Mouse (Mus musculus): Measurements from ENCODE around the gene Tnfrsf13b. TPM values are rescaled to one million over a fixed set of nuclear protein-coding genes. Genes with fewer than 3 reads are reported as not detected.
"Not testable (repeated sequence)": the region's sequence is repeated elsewhere in the genome, so short reads cannot be mapped to it uniquely, and the experiment has no call there.

Tnfrsf13b gene
- total RNA-seq, 2 experiments from 2014 or later: 2.1 to 2.5 TPM

DNA sequence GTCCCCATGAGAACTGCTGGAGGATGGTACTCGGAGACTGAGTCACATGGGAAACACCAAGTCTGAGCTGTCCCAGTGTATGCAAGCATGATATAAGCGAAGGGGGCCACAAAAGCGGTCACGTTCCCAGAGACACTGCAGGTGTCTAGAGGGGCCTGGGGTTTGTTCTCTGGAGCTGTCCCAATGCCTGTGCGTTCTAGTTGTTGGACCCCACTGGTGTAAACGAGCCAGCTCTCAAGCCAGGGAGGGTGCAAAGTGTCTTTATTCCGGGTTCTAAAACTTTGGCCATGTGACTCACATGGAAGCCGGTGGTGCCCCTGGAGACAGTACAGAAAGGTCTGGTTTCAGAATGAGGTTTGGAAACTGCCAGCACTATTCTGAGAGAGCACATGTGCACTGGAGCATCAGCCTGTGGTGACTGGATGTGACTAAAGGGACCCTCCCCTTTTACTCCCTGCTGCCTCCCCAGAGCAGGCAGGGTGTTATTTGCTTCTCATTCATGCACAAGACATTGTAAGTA lies 3.7 kb upstream of the Tnfrsf13b start:
- DNase-seq (ENCODE audit: extremely low spot score in 1 of 2, low spot score in 2 of 2): no peak
- intact Hi-C loops (cut with DNase I): no loop called here

DNA sequence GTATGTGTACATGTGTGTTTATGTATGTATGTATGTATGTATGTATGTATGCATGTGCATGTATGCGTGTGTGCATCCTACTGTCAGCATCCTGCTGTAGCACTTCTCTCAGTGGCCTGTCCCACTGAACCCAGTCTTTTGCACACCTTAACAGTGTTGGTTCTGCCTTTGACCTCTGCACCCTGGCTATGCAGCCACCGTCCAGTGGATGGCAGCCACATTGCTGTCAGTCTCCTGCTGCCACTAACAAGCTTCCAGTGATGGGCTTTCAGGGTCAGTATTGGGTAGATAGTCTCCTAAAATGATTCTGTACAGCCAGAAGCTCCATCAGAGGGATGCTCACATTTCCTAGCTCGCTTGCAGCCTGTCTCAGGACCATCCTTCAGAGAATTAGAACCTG lies 2.7 kb upstream of the Tnfrsf13b start:
- DNase-seq (ENCODE audit: extremely low spot score in 1 of 2, low spot score in 2 of 2): no peak
- intact Hi-C loops (cut with DNase I): no loop called here

DNA sequence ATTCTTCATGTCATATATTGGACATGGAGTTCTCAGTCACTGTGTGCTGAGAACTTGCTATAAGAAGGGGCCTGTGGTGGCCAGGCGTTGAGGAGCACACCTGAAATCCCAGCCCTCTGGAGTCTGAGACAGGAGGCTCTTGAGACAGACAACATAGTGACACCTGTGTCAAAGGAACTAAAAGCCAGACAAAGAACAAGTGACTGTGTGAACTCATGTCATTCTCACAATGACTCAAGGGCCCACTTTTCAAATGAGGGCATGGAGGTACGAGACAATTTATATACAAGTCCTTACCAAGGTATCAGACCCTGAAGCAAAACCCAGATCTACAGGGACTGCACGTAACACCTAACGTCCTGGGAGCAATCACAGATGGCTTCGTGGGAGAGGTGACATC lies 585 bp upstream of the Tnfrsf13b start:
- DNase-seq (ENCODE audit: extremely low spot score in 1 of 2, low spot score in 2 of 2): no peak
- intact Hi-C loops (cut with DNase I): no loop called here

DNA sequence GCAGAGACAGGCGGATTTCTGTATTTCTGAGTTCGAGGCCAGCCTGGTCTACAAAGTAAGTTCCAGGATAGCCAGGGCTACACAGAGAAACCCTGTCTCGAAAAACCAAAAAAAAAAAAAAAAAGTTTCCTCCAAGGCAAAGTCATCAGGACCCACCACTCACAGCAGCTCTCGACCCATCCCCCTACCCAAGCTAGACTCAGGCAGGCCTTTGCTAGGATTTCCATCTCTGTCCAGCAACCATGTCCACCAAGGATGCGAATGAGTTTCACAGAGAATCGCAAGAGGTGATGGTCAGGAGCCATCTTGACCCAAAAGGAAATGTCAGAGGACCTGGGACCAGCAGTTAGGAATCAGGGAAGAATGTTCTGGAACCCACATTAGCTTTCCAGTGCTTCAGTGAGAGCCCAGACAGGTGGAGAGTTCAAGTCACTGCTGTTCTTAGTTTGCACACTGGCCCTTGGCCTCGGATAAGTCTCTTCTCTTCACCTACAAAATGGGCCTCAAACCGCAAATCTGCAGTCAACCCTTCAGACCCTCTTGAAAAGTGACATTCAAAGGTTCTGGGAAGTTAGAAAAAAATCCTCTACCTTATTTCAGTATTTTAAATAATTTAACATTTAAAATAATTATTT lies 983 bp downstream of the Tnfrsf13b start:
- intact Hi-C loops (cut with DNase I): no loop called here
- DNase-seq (ENCODE audit: extremely low spot score in 1 of 2, low spot score in 2 of 2): no peak

DNA sequence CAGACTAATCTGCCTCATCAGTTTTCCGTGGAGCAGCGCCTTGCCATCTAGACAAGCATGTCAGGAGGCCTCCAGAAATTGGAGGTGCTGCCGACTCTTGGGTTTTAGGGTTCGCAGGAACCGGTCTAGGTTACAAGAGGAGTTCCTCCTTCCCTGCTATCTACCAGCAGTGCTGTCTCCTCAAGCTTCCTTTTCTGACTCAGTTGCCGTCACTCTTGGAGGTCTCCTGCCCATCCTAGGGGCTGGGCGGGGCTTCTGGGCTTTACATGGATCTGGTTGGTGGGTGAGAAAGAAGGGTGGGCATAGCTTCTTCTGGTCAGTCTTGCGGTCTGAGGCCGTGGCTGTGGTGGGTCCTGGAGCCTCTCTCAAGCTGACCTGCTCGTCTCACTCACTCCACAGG lies 2.8 kb downstream of the Tnfrsf13b start:
- DNase-seq (ENCODE audit: extremely low spot score in 1 of 2, low spot score in 2 of 2): no peak
- intact Hi-C loops (cut with DNase I): no loop called here

DNA sequence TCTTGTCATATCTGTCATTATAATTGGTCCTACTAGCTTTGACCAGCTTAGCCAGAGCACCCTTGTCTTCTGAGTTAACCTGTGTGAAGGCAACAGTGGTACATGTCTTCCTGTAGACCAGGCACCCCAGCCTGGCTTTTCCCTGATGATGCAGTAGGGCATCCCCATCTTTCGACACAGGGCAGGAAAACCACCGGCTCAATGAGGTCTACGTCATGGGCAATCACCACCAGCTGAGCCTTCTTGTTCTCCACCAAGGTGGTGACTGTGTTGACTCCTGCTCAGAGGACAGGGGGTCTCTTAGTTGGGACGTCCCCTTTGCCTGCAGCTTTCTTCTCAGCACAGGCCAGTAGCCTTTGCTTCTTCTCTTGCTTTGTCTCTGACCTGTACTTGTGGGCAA lies 4.1 kb downstream of the Tnfrsf13b start:
- intact Hi-C loops (cut with DNase I); DNase-seq (ENCODE audit: extremely low spot score in 1 of 2, low spot score in 2 of 2): not testable (repeated sequence)

DNA sequence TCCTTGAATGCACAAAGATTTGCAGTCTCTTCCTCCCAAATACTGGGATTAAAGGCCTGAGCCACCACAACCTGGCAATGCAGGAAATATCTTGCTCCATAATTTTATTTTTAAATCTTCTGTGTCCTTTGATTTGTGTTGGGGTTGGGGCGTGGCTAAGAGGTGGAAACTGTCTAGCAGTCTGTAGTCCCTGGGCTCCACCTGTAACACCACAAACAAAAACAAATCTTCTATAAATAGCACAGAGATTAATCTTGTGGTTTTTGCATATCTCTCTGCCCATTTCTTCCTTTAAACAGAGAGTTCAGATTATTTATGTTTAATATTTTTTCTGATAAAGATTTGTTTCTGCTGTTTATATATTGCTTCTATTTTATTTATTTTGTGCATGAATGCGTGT lies 6.4 kb downstream of the Tnfrsf13b start:
- intact Hi-C loops (cut with DNase I): no loop called here
- DNase-seq (ENCODE audit: extremely low spot score in 1 of 2, low spot score in 2 of 2): no peak

DNA sequence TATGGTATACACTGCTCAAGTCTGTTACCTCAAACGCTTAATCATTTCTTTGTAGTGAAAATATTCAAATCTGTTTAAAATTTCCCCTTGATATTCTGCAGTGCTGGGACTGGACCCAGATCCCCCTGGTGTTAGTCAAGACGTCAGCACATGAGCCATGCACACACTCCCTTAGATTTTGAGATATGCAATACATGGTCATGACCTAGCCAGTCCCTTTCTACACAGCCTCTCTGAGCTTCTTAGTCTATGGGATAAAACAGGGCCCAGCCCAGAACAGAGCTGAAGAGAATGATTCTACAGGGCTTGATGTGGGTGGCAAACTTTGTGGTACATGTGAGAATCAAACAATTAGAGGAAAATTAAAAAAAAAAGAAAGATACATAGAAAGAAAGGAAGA lies 15.1 kb downstream of the Tnfrsf13b start:
- intact Hi-C loops (cut with DNase I): no loop called here
- DNase-seq (ENCODE audit: extremely low spot score in 1 of 2, low spot score in 2 of 2): no peak

DNA sequence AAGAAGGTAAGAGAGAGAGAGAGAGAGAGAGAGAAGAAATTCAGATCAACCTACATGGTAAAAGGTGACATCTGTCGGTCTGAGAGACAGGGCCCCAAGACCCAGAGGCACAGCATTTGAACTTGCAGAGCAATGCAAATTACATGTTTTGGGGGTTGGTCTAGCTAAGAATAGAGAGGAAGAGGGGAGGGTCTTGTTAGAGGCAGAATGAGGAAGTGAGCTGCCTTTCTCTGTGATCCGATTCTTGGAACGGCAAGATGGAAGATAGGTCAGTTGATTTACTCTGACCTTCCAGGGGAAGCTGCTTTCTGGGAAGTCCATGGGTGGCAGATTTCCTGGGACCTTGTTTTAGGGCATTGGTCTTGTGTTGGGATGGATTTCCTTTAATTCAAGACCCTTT lies 15.7 kb downstream of the Tnfrsf13b start:
- intact Hi-C loops (cut with DNase I): no loop called here
- DNase-seq (ENCODE audit: extremely low spot score in 1 of 2, low spot score in 2 of 2): no peak

DNA sequence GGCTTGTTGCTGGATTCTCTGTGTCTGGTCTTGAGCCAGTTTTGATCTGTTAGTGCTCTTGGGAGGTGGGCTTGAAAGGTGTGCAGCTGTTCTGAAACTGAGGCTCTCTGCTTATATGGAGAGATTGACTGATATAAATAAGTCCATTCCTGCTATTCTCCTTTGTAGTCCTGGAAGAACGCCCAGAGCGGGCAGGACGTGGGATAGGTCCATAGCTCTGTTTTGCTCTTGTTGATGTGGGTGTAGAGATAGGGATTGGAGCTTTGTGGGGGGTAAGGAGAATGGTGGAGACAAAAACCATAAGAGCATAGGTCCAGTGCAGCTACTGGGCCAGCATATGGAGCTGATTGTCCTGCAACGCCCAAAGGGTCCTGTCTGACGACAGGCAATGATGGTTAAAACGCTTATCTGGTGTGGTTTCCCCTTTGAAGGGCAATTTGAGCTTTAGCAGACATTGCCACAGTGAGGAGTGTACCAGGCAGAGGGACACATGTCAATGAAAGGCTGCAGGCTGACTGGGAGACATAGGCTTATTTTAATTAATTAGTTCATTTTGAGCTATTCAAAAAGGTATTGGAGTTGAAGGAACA lies 16.5 kb downstream of the Tnfrsf13b start:
- intact Hi-C loops (cut with DNase I): no loop called here
- no peak for DNase-seq (ENCODE audit: extremely low spot score in 1 of 2, low spot score in 2 of 2)

DNA sequence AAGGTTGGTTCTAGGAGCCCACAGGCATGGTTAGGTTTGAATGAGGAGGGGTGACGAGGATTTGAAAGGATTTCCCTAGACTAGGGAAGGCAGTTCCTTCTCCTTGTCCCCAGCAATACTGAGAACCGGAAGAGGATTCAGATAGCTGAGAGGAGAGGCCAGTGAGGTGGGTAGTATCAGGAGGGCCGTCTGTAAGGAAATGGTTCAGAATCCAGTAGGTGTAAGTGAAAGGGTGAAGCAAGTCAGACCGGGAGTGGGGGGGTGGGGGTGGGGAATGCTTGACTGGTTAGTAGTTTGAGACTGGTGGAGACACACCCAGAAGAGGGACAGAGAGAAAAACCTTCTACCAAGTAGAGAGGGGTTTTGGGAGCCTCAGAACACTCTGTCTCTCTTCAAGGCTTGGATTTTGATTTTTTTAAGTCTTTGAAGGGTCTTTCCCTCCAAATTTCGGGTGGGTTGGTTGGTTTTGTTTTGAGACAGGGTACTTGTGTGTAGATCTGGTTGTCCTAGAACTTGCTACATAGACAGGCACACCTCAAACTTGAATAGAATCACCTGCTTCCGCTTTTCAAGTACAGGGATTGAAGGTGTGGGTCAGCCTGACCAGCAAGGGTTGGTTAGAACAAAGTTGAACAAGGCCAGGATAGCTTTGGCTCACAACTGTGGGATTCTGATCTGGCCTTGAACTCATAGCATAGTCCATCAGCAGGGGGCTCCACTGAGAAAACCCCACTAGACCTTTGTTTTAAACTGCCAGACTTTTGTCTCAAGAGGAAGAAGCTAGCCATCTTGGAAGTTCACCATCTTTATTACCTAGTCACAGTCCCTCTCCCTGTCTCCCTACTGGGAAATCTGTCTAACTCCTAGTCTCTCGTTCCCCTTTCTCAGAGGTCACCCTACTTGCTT lies 17.3 kb downstream of the Tnfrsf13b start:
- intact Hi-C loops (cut with DNase I): no loop called here
- no peak for DNase-seq (ENCODE audit: extremely low spot score in 1 of 2, low spot score in 2 of 2)

DNA sequence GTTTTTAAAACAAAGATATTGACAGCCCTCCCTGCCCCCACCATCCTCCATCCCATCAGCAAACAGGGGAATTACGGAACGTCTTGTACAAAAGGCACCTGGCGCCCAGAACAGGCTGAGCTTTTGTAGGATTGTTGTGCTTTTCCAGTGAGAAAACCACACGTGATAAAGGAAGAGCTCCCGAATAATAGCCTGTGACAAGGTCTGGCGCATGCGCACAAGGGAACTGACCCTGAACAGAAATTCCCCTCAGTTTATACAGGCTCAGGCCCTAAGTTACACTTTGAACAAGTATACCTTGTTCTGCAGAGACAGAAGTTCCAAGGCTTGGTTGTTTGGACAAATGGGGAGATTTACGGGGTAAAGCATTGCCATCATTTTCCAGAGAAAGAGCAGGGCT lies 19.0 kb downstream of the Tnfrsf13b start:
- no peak for DNase-seq (ENCODE audit: extremely low spot score in 1 of 2, low spot score in 2 of 2)
- intact Hi-C loops (cut with DNase I): no loop called here

DNA sequence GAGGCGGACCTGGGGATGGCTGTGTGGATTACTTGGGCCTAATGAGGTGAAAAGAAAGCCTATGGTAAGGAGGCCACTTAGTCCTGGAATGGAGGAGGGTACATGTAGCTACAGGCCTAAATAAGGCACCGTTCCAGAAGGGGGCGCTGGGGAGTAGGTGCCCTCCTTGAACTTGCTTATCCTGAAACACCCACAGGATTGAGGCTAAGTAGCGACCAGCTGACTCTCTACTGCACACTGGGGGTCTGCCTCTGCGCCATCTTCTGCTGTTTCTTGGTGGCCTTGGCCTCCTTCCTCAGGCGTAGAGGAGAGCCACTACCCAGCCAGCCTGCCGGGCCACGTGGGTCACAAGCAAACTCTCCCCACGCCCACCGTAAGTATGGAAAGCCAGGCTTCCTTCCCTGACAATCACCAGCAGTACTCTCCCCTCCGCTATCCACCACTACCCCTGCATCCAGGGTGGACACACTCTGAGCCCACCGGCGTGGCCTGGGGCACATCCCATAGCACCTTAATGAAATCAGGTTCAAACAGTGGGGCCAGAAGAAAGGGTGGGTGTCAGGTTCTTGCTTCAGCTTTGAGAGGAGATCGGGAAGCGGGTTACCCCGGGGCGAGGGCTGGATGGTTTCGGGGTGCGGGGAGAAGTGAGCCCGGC lies 20.2 kb downstream of the Tnfrsf13b start:
- intact Hi-C loops (cut with DNase I): no loop called here
- no peak for DNase-seq (ENCODE audit: extremely low spot score in 1 of 2, low spot score in 2 of 2)

DNA sequence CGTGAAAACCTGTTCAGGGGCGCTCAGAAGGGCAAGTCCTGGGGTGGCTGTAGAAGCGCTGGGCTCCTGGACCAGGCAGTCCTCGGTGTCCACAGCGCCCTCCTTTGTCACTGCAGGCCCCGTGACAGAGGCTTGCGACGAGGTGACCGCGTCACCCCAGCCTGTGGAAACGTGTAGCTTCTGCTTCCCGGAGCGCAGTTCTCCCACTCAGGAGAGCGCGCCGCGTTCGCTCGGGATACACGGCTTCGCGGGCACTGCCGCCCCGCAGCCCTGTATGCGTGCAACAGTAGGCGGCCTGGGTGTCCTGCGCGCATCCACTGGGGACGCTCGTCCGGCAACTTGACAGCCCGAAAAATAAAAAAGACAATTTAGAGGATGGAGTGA lies 20.7 kb downstream of the Tnfrsf13b start:
- DNase-seq (ENCODE audit: extremely low spot score in 1 of 2, low spot score in 2 of 2): peak in 1 of 2 experiments; percentile 59
- intact Hi-C loops (cut with DNase I): no loop called here

DNA sequence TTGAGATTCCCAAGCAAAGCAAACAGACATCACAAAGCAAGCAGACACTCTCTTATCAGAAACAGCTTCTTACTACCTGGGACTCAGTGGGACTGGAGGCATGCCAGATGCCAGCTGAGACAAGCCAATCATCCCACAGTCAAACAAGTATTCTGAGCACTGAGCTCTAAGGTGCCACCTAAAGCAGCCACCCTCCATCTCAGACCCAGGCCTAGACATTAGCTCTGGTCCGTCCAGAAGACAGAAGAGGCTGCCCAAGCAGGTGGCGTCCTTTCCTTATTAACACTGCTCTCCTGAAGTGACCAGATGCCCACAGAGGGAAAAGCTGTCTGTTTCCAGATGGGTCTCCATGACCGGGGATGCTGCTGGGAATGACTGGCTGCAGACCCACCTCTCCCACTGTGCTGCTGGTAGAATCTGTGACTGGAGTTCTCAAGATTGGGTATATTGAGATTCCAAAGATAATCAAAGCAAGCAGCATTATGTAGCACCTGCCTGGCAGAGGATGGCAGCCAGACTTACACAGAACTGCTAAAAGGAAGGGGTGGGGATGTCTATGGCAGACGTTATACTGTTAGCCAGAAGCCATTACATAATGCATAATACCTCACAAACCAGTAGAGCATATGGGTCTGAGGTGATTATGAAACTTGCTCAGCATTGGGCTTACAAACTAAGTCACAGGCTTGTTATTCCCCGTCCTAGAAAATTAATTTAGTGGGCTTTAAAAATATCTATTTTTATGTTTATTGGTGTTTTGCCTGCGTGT lies 23.9 kb downstream of the Tnfrsf13b start:
- intact Hi-C loops (cut with DNase I): no loop called here
- DNase-seq (ENCODE audit: extremely low spot score in 1 of 2, low spot score in 2 of 2): no peak

DNA sequence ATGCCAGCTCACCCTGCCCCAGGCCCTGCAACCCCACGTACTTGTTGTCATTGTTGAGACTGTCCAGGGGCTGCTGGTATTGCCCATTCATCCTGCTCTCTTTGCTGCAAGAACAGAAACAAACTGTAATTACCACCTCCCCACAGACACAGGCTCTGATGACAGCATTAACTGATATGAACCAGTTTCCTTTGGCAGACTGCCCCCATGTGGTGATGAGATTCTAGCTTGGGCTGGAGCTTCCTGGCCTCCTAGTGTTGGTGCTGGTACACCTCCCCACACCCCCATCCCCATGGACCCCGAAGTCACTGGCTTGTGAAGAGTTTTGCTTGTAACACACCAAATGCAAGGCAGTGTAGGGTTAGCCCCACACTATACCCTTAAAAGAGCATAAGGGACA lies 29.2 kb downstream of the Tnfrsf13b start:
- peak in 1 of 2 experiments; percentile 62 for DNase-seq (ENCODE audit: extremely low spot score in 1 of 2, low spot score in 2 of 2)
- intact Hi-C loops (cut with DNase I): loop anchor here (2.0 kb wide), 1 partner anchor 51 kb away; no protein-coding TSS in a partner anchor

DNA sequence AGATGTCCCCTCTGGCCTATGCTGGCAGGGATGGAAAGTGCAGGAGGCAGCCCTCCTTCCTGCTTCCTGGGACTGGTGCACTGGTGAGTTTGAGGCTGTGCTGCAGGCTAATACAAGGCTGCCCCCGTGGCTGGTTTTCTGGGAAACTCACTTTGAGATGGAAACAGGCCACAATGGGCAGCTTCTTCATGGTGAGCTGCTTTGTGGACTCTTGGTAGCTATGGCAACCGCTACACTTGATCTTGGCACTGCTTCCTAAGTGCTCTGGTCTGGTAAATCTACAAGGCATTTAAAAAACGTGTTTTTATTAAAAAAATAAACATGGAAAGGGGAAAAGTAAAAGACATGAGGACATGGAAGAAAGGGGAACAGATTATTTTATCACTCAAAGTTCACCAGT lies 31.6 kb downstream of the Tnfrsf13b start:
- no peak for DNase-seq (ENCODE audit: extremely low spot score in 1 of 2, low spot score in 2 of 2)
- intact Hi-C loops (cut with DNase I): no loop called here

DNA sequence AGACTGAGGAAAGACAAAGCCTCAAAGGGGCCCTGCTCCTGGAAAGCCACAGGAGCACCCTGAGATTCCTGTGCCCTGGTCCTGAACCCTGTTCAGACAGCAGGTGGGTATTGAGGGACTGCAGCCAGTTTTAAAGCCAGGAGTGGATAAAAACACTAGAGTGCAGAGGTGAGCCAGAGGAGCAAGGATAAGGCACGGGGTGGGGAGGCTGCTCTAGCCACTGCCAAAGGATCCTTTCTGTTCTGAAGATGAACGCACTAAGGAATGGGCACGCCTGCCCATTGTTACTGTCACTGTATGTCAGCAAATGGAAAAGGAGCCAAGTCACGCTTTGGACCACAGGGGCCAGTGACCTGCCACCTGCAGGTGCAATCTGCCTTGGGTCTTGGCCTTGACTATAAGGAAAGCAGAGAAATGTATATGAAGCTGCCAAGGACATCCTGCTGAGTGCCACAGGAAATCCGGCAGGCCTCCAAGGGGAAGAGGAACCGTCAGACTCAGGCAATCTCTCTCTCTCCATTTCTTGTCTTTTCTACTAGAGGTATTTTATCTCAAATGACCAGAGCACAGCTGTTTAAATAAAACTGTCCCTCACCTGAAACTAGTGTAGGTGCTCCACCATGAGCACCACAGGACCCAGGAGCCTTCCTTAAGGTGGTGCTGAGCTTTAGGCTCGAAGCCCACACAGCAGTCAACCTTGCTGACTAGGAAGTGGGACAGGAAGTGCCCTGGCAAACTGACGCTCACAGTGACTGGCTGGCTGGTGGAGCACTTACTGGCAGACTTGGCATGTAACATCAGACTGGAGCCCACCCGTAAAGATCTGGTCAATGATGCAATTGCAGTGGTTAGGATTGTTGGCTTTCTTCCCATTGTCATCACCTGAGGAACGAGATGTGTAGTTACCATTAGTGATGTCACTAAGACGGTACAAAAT lies 33.5 kb downstream of the Tnfrsf13b start:
- intact Hi-C loops (cut with DNase I): no loop called here
- no peak for DNase-seq (ENCODE audit: extremely low spot score in 1 of 2, low spot score in 2 of 2)
